Mouse (Mus musculus) heart, postnatal 4 days (tissue): ENCODE data around the gene Itk. TPM values are rescaled to one million over a fixed set of nuclear protein-coding genes. Genes with fewer than 3 reads are reported as not detected.
A peak's percentile ranks its signal among the peaks of the same experiment; 100 is the strongest.

Source experiments
- DNase-seq: peaks from one replicate; pipeline ENCODE4 v3.0.0; 2021
- total RNA-seq, 2 experiments: library from RNA; stranded (reverse); gene quantifications; 2 replicates each; pipeline ENCODE4 v1.2.3; 2021

Gene Itk
- total RNA-seq, 2 experiments from 2014 or later = 0.18 to 0.21 TPM

DNA sequence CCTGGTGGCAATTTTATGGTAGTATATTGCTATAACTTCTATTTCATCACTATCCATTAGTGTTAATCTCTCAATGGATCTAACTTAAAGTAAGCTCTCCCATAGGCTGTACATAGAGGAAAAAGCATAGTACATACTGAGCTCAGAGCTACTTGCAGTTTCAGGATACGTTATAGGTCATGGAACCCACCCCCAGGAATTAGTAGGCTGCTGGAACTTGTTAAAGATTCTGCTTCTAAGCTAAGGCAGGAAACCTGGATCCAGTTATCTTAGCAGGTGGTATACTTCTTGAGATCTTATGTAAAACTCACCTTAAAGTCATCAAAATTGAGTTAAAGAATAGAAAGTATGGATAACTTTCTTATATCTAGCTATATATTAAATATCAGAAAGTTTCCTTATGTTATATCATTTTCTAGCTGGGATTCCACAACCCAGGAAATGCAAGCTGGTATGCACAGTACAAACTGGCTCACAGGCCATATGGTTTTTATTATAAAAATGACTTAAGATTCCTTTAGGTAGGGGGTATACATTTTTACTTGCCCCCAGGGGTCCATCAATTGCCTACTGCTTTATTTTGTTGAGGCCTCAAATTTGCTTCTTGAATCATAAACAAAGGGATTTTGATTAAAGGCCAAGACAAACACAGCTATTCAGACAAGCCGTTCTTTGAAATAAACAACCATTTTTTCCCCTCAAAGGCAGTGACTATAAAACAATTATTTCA is 39.5 kb downstream of the Itk start:
- DNase-seq = no peak

DNA sequence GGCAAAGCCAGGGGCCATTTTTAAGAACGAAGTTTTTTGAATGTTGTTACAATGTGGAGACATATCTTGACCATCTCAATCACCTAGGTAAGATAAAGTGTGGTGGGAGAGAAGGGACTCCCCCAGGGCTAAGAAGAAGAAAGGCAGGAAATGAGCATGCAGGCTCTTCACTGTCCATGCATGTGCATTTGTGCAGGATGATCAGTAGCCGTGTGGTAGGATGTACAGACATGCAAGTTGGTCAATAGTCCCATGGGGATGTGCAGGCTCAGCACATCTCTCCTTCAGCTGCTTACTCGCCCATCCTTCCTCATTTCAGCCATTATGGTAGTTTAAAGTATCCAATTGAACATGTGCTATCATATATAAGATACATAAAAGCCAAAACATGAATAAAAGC is 40.9 kb downstream of the Itk start:
- DNase-seq = no peak

DNA sequence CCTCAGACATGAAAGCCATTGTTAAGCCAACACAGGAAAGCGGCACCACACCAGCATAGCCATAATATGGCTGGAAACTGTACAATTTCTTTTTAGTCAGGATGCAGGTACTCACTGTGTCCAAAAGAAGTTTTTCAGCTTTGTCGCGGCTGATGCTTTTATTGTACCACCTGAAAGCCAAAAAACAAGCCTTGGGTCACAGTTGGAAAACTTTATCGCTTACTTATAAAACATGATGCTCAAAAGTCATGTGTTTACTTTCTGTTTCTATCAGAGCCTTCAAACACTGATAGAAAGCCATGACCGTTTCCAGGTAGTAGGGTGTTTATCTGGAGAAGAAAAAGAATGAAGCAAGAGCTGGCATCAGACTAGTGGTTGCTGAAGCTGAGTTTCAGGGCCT is 41.6 kb downstream of the Itk start:
- no peak for DNase-seq

DNA sequence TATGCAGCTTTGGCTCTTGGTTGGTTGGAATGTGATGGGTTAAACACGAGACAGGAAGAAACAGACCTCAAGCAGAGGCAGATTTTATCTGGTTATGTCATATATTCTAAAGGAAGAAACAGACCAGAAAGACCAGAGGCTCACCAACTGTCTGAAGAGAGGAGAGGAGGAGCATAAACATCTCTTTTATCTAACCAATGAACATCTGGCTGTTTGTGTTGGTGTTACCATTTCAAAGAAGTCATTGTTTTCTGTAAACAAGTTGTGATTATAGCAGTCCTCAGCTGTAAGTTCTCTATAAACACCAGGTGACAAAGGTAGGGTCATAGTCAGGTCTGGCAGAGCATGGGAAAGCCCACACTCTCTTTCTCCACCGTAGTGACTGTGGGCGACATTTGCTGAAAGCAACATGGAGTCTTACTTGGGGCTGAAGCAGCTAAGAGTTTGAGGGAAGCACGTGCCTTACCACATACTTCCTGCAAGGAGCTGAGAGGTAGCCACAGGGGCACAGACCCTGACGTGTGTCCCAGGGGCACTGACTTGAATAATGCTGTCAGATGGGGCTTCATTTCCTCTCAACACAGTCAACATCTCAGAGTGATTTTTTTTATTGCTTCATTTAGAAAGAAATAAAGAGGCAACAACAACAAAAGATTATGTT is 45.3 kb downstream of the Itk start:
- no peak for DNase-seq

DNA sequence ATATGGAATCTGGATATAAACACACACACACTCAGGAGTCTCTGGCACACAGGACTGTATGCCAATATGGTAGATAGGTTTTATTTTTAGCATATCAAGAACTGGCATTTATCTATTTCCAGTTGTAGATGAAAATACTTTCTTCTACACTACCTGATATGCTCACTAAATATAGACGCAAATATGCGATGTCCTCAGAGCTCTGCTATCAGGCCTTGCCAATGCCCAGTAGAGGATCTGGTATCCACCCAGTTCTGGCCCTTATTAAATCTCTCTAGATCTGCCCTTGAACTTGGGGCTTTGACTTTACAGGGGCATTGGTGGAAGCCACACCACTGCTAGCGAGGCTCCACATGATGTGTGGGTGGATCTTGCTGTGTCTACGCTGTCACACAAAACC is 47.4 kb downstream of the Itk start:
- no peak for DNase-seq

DNA sequence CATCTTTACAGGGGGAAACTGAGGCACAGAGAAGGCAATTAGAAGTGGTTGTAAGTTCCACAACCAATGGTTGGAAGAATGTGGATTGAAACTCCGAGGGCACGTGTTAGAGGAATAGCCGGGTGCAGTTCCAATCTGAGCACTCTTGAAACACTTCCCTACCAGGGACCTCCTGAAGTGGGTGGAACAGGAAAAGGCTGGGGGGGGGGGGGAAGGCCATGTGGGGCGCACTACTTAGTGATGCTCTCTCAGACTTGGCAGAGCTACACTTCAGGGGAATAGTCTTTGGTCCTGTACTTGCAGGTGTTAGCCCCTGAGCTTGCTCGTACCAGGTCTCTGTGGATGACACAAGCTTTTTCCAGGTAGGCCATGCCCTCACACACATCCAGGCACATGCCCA is 53.3 kb downstream of the Itk start:
- DNase-seq = no peak

DNA sequence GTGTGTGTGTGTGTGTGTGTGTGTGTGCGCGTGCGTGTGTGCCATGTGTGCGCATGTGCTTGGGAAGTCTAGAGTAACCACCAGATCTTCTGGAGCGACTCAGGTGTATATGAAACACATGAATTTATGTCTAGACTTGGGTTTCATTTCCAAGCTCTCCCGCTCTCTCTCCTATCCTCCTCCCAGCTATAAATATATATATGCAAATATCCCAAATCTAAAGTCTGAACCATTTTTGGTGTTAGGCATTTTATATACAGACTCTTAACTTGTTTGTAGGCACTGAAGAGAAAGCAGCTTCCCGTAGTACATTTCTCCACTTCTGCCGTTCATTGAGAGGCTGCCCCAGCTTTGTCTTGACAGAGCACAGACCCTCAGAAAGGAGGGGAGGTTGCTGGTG is 57.1 kb downstream of the Itk start:
- no peak for DNase-seq

DNA sequence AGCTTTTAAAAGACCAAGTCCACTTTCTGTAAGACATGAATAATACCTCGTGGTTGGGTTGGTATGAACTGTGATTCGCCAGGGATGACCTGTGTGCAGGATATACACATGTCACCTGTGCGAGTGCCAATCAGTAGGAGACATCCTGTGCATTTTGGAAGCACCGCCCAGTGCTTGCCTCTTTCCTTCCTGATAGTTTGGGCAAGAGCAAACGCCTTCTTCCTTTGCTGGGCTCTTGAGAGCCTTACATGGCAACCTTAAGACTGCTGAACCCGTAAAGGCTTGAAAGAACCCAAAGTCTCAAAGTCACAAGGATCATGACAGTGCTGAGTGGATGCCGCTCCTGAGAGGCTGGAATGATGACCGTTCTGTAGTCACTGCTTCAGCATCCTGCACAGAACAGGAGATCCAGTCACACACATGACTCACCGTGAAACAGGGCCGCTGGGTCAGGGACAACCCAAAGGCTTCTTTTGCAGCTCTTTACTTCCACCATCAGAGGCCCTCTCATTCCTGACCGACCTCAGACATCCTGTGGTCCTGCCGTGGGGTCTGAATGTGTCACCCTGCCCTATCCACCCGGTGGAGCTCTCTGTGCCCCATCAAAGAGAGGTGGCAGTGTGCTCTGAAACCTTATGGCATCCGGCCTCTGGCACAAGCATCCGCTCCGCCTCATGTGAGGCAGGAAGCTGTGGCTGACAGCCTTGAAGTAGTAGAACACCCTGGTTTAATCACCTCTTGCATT is 62.9 kb downstream of the Itk start:
- no peak for DNase-seq

DNA sequence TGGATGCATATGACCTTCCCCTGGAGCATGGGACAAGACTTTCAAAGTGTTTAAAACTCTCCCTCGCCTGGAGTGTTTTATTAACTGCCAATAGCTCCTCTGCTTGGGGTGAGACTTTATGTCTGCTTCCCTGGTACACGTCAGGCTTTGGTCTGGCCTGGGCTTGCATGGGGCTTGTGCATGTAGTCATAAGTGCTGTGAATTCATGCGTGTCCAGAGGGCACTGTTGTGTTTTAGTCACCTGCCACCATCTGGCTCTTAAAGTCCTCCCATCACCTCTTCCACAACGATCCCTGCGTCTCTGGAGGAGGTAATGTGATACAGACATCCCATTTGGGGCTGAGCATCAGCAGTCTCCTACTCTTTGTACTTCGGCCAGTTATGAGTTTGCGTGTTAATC is 67.8 kb downstream of the Itk start:
- DNase-seq = no peak

DNA sequence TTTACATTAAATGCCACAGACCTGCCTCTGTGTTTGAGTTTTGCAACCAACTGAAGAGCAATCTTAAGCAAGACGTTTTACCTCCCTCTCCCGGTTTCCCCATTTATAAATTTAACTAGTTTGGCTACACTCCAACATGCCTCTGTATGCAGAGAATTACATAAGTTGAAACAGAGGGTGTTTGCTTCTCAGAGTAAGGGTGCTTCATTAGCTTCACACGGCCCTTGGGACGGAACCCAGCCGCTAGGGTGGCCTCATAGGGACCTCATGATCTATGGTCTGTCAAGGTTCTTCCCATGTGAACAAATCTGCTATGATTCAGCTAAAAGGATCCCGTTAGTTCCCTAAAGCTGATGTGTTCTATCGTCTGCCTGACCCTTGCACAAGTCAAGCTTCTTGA is 74.8 kb downstream of the Itk start:
- no peak for DNase-seq

DNA sequence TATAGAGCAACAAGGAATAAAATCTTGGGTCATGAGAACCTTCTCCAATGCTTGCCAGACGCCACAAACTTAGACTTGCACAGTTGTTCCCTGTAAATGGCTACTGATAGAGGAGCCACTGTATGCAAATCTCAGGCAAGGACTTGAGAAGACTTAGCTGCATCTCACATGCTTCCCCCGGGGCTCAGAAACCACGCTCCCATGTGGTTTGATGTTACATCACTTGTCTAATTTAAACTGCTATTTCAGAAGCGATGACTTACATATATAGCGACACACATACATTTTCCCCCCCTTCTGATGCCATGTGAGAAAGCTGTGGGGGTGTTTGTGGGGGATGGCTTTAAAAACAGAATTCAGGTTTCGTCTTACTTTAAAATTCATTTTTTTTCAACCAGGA is 75.5 kb downstream of the Itk start:
- no peak for DNase-seq

DNA sequence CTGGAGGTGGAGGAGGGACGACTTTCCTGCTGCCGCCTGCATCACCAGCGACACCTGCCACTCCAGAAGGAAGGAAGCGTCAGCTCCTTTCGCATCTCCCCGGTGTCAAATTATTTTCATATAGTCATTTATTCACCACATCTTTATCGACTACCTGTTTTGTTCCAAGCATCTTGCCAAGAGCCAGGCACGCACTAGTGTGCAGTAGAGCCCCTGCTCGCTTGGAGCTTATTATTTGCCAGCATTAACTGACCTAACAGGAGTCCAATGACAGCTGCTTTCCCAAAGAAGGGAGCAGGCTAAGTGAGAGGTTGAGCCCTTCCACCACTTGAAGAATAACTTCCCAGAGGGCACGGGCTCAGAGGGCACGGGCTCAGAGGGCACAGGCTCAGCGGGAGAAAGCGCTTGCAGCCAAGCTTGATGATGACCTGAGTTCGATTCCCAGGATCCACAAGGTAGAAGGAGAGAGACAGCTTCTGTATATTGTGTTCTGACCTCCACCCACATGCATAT is 76.7 kb downstream of the Itk start, which contains the start of gene Cyfip2:
Cyfip2 (minus strand) TSS at position 337 of the 513 bp plus-strand sequence.
- DNase-seq = peak; percentile 10

DNA sequence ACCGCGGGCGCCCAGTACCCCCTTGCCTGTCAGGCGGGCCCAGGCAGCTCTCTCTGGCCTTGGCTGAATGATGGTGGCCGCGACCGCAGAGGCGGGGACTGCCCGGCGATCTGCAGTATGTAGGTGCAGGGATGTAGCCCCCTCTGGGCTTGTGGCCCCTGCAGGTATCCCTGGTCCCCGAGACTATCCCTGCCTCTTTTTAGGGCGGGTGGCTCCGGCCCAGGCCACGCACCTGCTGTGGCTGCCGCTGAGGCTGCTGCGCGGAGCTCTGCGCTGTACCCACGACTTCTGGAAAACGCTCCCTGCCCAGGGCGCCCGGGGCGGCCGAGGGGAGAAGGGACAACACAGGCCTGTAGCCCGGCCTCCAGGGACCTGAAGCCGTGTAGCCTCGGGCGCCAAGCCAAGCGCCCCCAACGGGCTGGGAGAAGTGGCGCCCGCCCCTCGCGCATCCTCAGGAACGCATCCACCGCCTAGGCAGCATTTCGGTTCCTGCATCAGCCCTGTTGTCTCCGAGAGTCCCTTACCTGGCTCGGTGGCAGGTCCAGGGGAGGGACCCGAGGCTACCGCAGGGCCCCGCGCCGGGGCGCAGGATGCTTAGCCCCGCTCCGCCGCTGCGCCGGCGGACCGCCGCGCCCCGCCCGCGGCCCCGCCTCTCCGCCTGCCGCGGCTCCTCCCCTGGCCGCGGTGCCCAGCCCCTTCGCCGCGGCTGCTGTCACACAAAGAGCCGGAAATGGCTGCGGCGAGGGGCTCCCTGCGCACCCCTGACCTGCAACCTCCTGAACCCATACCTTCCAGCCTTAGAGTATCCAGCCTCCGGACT is 77.4 kb downstream of the Itk start:
- peak; percentile 43 for DNase-seq

DNA sequence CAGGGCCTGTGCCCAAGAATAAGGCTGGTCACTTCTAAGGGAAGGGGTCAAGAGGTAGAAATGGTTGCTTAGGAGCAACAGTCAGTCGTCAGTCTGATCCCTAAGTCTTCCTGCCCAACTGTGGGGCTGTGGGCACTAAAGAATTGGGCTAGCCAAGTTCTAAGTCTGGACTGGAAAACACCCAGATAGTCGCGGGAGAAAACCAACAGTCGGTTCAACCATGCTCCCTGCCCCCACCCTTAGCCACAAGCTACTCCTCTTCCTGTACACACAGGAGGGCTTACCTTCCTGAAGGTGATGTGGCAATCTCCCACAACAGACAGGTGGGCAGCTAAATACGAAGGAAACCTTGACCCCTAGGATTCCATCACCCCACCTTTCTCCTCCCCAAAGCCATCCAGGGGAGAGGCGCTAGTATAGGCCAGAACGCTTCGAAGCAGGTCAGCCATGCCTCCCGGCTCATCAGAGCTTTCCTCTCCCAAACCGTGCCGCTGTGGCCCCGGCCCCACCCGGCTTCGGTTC is 78.1 kb downstream of the Itk start:
- no peak for DNase-seq

DNA sequence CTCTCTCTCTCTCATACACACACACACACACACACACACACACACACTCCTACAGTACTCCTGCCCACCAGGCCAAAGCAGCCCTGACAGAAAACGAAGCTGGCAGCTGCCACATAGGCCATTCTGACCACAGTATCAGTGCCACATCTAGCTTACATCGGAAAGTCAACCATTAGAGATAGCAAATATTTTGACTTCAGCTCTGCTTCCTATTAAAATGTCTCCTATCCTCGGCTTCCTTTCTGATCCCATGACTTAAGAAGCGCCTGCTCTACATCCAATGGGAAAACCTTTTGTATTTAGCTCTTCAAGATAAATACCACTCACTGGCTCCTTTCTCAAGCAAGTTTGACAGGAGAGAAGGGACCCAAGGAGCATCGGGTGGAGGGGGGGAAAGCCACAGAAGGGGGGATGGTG is 78.7 kb downstream of the Itk start:
- DNase-seq = no peak

DNA sequence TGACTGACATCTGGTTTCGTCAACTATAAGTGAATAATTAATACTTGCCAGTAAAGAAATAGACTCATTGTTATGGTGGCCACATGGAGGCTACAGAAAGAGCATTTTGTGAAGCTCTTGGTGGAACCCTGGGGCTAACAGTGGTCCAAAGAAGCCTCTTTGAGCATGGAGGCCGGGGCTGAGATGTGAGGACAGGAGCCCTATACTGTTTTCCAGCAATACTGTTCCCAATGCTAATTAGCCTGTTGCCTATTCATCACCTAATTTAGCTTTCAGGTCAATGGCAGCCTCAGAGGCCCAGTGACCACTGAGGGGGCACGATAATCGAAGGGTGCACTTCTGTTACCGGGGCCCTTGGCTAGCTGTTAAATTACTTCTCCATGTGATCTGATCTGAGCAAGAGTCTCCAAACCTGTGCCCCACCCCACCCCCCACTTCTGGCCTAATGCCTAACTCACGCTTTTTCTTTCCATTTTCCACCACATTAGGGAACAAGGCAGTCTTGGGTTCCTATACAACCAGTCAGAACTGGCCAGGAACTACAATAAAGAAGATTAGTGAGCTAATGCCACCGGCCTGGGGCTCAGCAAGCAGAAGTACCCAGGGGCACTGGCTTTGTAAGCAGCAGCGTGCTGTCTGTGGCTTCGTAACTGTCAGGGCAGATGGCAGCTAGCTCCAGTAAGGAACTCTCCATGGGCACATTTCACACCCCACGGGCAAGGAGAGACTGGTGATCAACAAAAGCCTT is 79.3 kb downstream of the Itk start:
- DNase-seq = no peak

DNA sequence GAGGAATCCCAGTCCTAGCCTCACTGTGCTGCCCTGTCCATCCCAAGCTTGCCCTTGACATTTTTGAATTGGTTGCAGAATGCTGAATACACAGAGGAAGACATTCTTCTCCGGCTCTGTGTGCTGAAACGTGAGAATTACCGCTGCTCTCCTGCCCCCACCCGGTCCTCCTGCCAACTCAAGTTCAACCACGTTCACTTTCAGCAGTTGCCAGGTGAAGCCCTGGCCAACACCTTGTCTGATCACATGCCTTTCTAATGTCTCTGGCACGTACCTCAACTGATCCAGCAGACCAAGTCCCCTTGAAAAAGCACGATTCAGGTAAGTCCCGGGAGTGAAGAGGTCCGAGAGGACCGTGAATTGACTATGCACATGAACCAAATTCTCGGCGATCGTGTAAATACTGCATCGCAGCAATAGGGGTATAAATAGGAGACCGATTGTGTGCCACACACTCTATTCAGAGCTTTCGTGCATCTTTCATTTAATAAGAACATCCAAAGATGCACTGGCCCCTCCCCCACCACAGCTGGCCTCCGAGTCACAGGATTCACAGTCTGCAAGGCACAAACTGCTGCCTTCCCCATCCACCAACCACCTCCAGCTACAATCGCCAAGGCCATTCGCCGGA is 80.1 kb downstream of the Itk start:
- DNase-seq = no peak

DNA sequence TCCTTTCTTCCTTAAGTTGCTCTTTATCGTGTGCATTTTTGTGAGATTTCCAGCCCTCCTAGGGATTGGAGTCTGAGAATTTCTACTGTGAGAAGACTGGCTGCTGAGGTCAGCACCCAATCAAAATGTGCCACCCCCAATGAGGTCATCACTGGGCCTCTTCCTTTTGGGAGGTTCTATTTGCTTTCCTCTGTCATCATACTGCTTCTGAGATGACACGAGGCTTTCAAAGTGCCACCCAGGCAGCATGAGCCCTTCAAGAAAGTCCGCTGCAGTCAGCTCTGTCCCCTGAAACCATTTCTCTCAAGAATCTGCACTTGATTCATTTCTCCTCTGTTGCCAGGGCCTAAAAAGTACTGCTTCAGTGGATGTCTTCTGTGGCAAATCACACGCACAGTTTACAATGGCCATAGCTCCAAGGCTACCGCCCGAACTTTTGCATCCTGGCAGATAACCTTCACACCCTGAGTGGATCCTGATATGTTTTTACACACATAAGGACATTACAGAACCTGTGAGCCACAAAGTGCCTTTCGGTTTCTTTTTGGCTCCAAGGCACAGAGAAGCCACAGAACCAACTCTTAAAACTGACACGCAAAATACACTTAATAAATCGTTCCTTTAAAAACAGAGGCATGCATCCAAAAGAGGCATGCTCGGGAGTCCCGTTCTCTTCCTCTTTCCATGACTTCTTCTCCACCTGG is 80.9 kb downstream of the Itk start:
- DNase-seq = no peak

DNA sequence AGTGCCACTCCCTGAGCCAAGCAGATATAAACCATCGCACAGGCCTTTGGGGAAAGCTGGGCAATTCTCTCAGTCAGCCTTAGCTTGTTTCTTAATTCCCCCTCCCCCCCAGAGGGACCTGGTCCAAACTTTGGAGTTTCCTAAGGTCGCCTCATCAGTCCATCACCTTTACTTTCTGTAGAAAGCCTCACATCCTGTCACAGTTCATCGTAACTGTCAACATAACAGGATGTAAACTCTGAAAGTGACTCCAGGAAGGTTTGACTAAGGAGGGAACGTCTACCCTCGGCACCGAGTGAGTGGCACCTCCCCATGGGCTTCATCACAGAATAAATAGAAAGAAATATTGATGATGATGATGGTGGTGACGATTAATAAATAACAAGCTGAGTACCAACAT is 81.5 kb downstream of the Itk start:
- DNase-seq = no peak

DNA sequence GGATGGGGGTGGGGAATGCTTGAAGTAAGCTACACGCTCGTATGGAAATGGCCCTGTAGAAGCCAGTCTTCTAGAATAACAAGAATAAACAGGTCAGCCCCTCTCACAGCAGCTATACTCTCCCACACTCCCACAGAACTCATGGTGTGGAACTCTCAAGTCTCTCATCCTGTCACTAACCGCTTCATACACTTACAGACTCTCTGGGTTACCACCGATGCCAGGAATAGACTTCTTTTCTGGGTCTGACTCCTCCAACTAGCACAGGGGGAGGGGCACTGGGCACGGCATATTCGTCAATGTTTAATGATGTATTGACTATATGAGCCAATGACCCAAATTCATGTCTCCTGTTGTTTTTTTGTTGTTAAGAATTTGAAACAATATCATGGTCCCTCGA is 82.5 kb downstream of the Itk start:
- DNase-seq = no peak
